Mouse (Mus musculus) left cerebral cortex, postnatal 14 days (tissue): ENCODE data around the gene Olfr564. TPM values are rescaled to one million over a fixed set of nuclear protein-coding genes. Genes with fewer than 3 reads are reported as not detected.

Experiments used
- DNase-seq, 2 experiments: peaks; one replicate each; pipeline ENCODE4 v3.0.0; 2021 to 2022; ENCODE audit warnings: low spot score in 2 of 2, mixed read lengths in 1 of 2
- intact Hi-C: fragments of 180-260 bp; cut with DNase I; formaldehyde crosslinking; loops from one replicate; pipeline ENCODE4 v1.15.1; 2025
- long read RNA-seq, 2 experiments: library from polyadenylated mRNA; stranded (forward); transcript quantifications; one replicate each; pipeline ENCODE4 v2.0.0; 2021
- total RNA-seq, 2 experiments: library from RNA; stranded (reverse); gene quantifications; 2 replicates each; pipeline ENCODE4 v1.2.3; 2021

Gene Olfr564
- total RNA-seq = under 1 TPM in 1 of 2 experiments, not detected in 1; 0.36 TPM
- long read RNA-seq, experiment 1 = 0 reads
- long read RNA-seq, experiment 2 = 0 reads

DNA sequence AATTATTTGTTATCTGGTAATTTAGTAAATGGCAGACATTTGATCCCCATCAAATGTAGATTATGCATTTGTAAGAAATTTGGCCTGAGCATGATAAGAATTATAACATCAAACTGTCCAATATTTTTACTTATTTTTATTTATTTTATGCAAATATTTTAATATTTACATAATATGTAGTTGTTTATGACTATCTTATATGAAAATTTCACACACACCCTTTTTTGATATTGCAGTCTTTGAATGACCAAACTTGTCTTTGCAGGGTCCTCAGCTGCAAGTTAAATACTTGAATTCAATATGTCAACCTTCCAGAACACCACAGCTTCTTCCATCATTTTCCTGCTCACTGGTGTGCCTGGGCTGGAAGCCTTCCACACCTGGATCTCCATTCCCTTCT lies at the start of gene Olfr564:
TSS of gene Olfr564 (plus strand) at position 301 of the 400 bp plus-strand sequence.
- no peak for DNase-seq
- intact Hi-C loops = no loop called here

DNA sequence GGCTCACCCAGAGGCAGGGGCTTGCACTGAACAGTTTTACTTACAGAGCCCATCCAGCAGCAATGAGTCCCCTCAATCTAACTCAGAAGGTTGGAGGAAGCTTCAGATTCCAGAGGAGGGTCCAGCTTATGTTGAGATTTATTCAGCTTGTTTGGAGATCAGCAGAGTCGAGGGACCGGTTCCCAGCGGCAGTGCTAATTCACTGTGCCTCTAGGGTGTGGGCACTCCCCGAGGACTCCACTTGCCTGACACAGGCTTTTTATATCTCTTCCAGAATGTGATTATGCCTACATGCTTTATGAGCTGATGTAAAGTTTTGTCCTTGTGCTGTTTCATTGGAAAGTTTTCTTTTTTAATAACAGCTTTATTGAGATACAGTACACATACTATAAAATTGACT lies 44.0 kb upstream of the Olfr564 start, which contains the start of the genes Olfr560 and Olfr78:
TSS of gene Olfr560 (minus strand) at position 101 of the 400 bp plus-strand sequence.
TSS of gene Olfr78 (minus strand) at position 206 of the 400 bp plus-strand sequence.
- intact Hi-C loops = no loop called here
- no peak for DNase-seq

DNA sequence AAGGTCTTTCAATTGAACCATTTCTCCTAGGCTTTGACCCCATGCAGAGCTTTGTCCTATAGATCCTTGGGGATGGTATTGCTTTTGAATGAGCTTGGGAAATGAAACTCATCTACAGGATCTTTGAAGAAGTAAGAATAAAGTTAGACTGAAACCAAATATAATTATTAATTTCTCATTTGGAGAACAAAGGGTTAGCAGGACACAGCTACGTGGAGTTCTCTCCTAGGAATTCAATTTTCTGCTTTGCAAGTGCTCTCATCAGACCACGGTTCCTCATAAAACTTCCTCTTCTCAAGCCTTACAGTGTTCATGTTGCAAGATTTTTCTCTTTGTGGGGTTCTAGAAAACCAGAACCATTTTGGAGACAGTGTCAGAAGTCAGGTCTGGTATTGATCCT lies 32.4 kb upstream of the Olfr564 start, which contains the start of gene Olfr561:
TSS of gene Olfr561 (plus strand) at position 301 of the 400 bp plus-strand sequence.
- no peak for DNase-seq
- intact Hi-C loops = no loop called here

Other genes with a start within 250 kb of the Olfr564 start
- gene Trim21, start 238.0 kb upstream of the Olfr564 start, total RNA-seq = 1 to 10 TPM; 1.7 to 1.9 TPM
- gene Olfr550, start 232.0 kb upstream of the Olfr564 start, total RNA-seq = under 1 TPM; 0.32 to 0.35 TPM
- gene Olfr551, start 211.6 kb upstream of the Olfr564 start, total RNA-seq = not detected
- gene Olfr552, start 205.7 kb upstream of the Olfr564 start, total RNA-seq = under 1 TPM; 0.08 to 0.15 TPM
- not detected for gene Olfr553, start 185.3 kb upstream of the Olfr564 start, total RNA-seq
- gene Olfr554, start 165.0 kb upstream of the Olfr564 start, total RNA-seq = not detected
- not detected for gene Olfr555, start 144.7 kb upstream of the Olfr564 start, total RNA-seq
- under 1 TPM in 1 of 2 experiments, not detected in 1; 0.13 TPM for gene Olfr556, start 138.6 kb upstream of the Olfr564 start, total RNA-seq
- 1 to 10 TPM; 3.5 to 4.0 TPM for gene Trim68, start 116.2 kb upstream of the Olfr564 start, total RNA-seq
- gene Olfr557, start 107.6 kb upstream of the Olfr564 start, total RNA-seq = under 1 TPM in 1 of 2 experiments, not detected in 1; 0.13 TPM
- gene Olfr558, start 101.3 kb upstream of the Olfr564 start, total RNA-seq = under 1 TPM; 0.25 to 0.66 TPM
- gene Olfr33, start 84.4 kb upstream of the Olfr564 start, total RNA-seq = not detected
- not detected for gene Olfr559, start 76.0 kb upstream of the Olfr564 start, total RNA-seq
- under 1 TPM in 1 of 2 experiments, not detected in 1; 0.17 TPM for gene Olfr560, start 44.1 kb upstream of the Olfr564 start, total RNA-seq
- under 1 TPM; 0.59 to 0.77 TPM for gene Olfr78, start 44.0 kb upstream of the Olfr564 start, total RNA-seq
- gene Olfr561, start 32.3 kb upstream of the Olfr564 start, total RNA-seq = not detected
- not detected for gene Olfr566, start 55.3 kb downstream of the Olfr564 start, total RNA-seq
- gene Olfr568, start 73.6 kb downstream of the Olfr564 start, total RNA-seq = not detected
- not detected for gene Olfr569, start 87.4 kb downstream of the Olfr564 start, total RNA-seq
- gene Olfr570, start 91.1 kb downstream of the Olfr564 start, total RNA-seq = not detected
- not detected for gene Olfr571, start 114.1 kb downstream of the Olfr564 start, total RNA-seq
- not detected for gene Olfr572, start 120.9 kb downstream of the Olfr564 start, total RNA-seq
- gene Olfr573-ps1, start 139.1 kb downstream of the Olfr564 start, total RNA-seq = not detected
- gene Olfr574, start 145.0 kb downstream of the Olfr564 start, total RNA-seq = not detected
- gene Olfr575, start 155.3 kb downstream of the Olfr564 start, total RNA-seq = not detected
- not detected for gene Olfr576, start 159.2 kb downstream of the Olfr564 start, total RNA-seq
- not detected for gene Olfr577, start 172.5 kb downstream of the Olfr564 start, total RNA-seq
- not detected for gene Olfr578, start 185.8 kb downstream of the Olfr564 start, total RNA-seq
- not detected for gene Olfr582, start 234.5 kb downstream of the Olfr564 start, total RNA-seq
- not detected for gene Olfr583, start 247.8 kb downstream of the Olfr564 start, total RNA-seq